Comparison of ENCODE assay signal across 10 mouse cellular contexts in genomic region chr7:27180837-27181695, GRCm38 (mm10). TPM values are rescaled to one million over a fixed set of nuclear protein-coding genes. Genes with fewer than 3 reads are reported as not detected.
DNase-seq lines count a peak whose midpoint lies in the region; ATAC-seq lines count a peak whose summit lies in the region.
"Had no signal": no experiment of that assay in that cellular context is flagged by ENCODE, and none has a peak within 500 bp of the region (broad histone marks: within the 10 kb centered on the region; RNA-seq: fewer than 3 reads in every experiment).

Gm21983 (minus strand) TSS chr7:27181086.
Mia (minus strand) TSS chr7:27181157.

- no peak for ATAC-seq in hindbrain, embryonic 12.5 days (ENCODE audit: low FRiP score)
- no peak for ATAC-seq in hindbrain, embryonic 11.5 days (ENCODE audit: low FRiP score)
- no peak for ATAC-seq in limb, embryonic 13.5 days (ENCODE audit: low FRiP score, low read depth)
- no peak for ATAC-seq in midbrain, embryonic 15.5 days (replicated peaks)
- ATAC-seq in erythroid progenitor cell, adult 5-6 weeks (replicated peaks; ENCODE audit: low FRiP score, poor library complexity, severe bottlenecking), result no peak

- WGBS in hindbrain, embryonic 12.5 days, result 67% methylated on average over 14 of the region's 14 CpGs
- 81% methylated on average over 14 of the region's 14 CpGs for WGBS in hindbrain, embryonic 11.5 days
- WGBS in limb, embryonic 13.5 days, result 63% methylated on average over 14 of the region's 14 CpGs
- WGBS in midbrain, embryonic 15.5 days, result 71% methylated on average over 14 of the region's 14 CpGs

- H3K4me2 ChIP-seq in hindbrain, embryonic 12.5 days (replicated peaks), result no peak within 1 kb of the TSS
- H3K4me2 ChIP-seq in hindbrain, embryonic 11.5 days (replicated peaks; ENCODE audit: low read depth, low read length), result no peak within 1 kb of the TSS
- peak within 1 kb of the TSS; percentile 64 for H3K4me2 ChIP-seq in limb, embryonic 13.5 days (replicated peaks)
- no peak within 1 kb of the TSS for H3K4me2 ChIP-seq in midbrain, embryonic 15.5 days

- H3K27ac ChIP-seq in hindbrain, embryonic 12.5 days, result peak within 1 kb of the TSS; percentile 68
- H3K27ac ChIP-seq in hindbrain, embryonic 11.5 days (ENCODE audit: low read depth, low read length), result no peak within 1 kb of the TSS
- peak within 1 kb of the TSS; percentile 56 for H3K27ac ChIP-seq in brown adipose tissue, adult 24 weeks (replicated peaks; ENCODE audit: low read depth, low read length)
- H3K27ac ChIP-seq in limb, embryonic 13.5 days, result peak within 1 kb of the TSS; percentile 94
- peak within 1 kb of the TSS; percentile 79; the same call in 1 of the 2 replicates for H3K27ac ChIP-seq in midbrain, embryonic 15.5 days

- H3K36me3 ChIP-seq in hindbrain, embryonic 12.5 days, result peaks cover 29% of the 10 kb centered on the region
- peaks cover 16% of the 10 kb centered on the region for H3K36me3 ChIP-seq in hindbrain, embryonic 11.5 days (ENCODE audit: control insufficient read depth, insufficient read depth, low read length)
- H3K36me3 ChIP-seq in limb, embryonic 13.5 days, result peaks cover 26% of the 10 kb centered on the region
- H3K36me3 ChIP-seq in midbrain, embryonic 15.5 days (replicated peaks), result peaks cover 18% of the 10 kb centered on the region

- H3K9me3 ChIP-seq in hindbrain, embryonic 12.5 days (replicated peaks), result no peaks in the 10 kb centered on the region
- no peaks in the 10 kb centered on the region for H3K9me3 ChIP-seq in hindbrain, embryonic 11.5 days (ENCODE audit: control insufficient read depth, low read length)
- H3K9me3 ChIP-seq in limb, embryonic 13.5 days, result no peaks in the 10 kb centered on the region
- no peaks in the 10 kb centered on the region for H3K9me3 ChIP-seq in midbrain, embryonic 15.5 days

- H3K9ac ChIP-seq in hindbrain, embryonic 12.5 days, result no peak within 1 kb of the TSS
- no peak within 1 kb of the TSS for H3K9ac ChIP-seq in hindbrain, embryonic 11.5 days (ENCODE audit: low read depth, low read length)
- peak within 1 kb of the TSS; percentile 66 for H3K9ac ChIP-seq in limb, embryonic 13.5 days
- H3K9ac ChIP-seq in midbrain, embryonic 15.5 days, result no peak within 1 kb of the TSS

- DNase-seq in hindbrain, embryonic 11.5 days (ENCODE audit: low spot score), result no peak
- DNase-seq in cerebellum, adult 11 months, result no peak

- H3K27me3 ChIP-seq in hindbrain, embryonic 12.5 days, result no peaks in the 10 kb centered on the region
- H3K27me3 ChIP-seq in hindbrain, embryonic 11.5 days (ENCODE audit: control insufficient read depth, insufficient read depth, low read length), result no peaks in the 10 kb centered on the region
- H3K27me3 ChIP-seq in limb, embryonic 13.5 days, result no peaks in the 10 kb centered on the region
- H3K27me3 ChIP-seq in midbrain, embryonic 15.5 days (replicated peaks), result no peaks in the 10 kb centered on the region

- H3K4me1 ChIP-seq in hindbrain, embryonic 12.5 days, result peaks cover 11% of the 10 kb centered on the region
- H3K4me1 ChIP-seq in hindbrain, embryonic 11.5 days (replicated peaks; ENCODE audit: control insufficient read depth, insufficient read depth, low read length), result peaks cover 4% of the 10 kb centered on the region; the same call in 1 of the 2 replicates
- H3K4me1 ChIP-seq in brown adipose tissue, adult 24 weeks (ENCODE audit: control insufficient read depth, insufficient read depth, insufficient read length, low read length), result peaks cover 6% of the 10 kb centered on the region; the same call in 1 of the 2 replicates
- peaks cover 23% of the 10 kb centered on the region for H3K4me1 ChIP-seq in limb, embryonic 13.5 days
- H3K4me1 ChIP-seq in midbrain, embryonic 15.5 days, result peaks cover 20% of the 10 kb centered on the region

- peak within 1 kb of the TSS; percentile 9; the same call in 1 of the 2 replicates for H3K4me3 ChIP-seq in hindbrain, embryonic 12.5 days
- H3K4me3 ChIP-seq in hindbrain, embryonic 11.5 days (ENCODE audit: low read depth, low read length), result no peak within 1 kb of the TSS
- H3K4me3 ChIP-seq in brown adipose tissue, adult 24 weeks (ENCODE audit: insufficient read depth, low read depth, low read length), result no peak within 1 kb of the TSS
- H3K4me3 ChIP-seq in limb, embryonic 13.5 days, result peak within 1 kb of the TSS; percentile 67
- no peak within 1 kb of the TSS for H3K4me3 ChIP-seq in midbrain, embryonic 15.5 days

RNA-seq across cellular contexts. Expression of gene Gm21983, which starts in this region (rescaled TPM):
- 0.85 and 1.9 TPM in 2 replicates for polyA plus RNA-seq in hindbrain, embryonic 12.5 days (2016; fragmentation: Nextera tagmentation; extraction: Ambion mirVana)
- polyA plus RNA-seq in hindbrain, embryonic 11.5 days (2014; fragmentation: Nextera tagmentation; extraction: Ambion mirVana), result 0.39 TPM in 1 of 2 replicates, not detected in the other
- not detected in 2 replicates for polyA plus RNA-seq in brown adipose tissue, adult 24 weeks (2012; ENCODE audit: insufficient read depth, insufficient read length, missing spikeins)
- polyA plus RNA-seq in limb, embryonic 13.5 days (2015; fragmentation: Nextera tagmentation; extraction: Ambion mirVana), result 2.6 and 4.5 TPM in 2 replicates
- polyA plus RNA-seq in midbrain, embryonic 15.5 days (2015; fragmentation: Nextera tagmentation; extraction: Ambion mirVana), result 0.40 and 0.62 TPM in 2 replicates
- total RNA-seq in erythroid progenitor cell, adult 5-6 weeks (2015; ENCODE audit: low replicate concordance), result not detected in 2 replicates
- total RNA-seq in erythroid progenitor cell, adult 5-6 weeks (2017; ENCODE audit: low replicate concordance), result not detected in 2 replicates
- total RNA-seq: left cerebral cortex, adult 18-20 months had no signal
- polyA plus RNA-seq: erythroblast, embryonic 14.5 days; heart, embryonic 16.5 days had no signal

RNA-seq across cellular contexts. Expression of gene Mia, which starts in this region (rescaled TPM):
- 20.0 and 25.6 TPM in 2 replicates for polyA plus RNA-seq in hindbrain, embryonic 12.5 days (2016; fragmentation: Nextera tagmentation; extraction: Ambion mirVana)
- 3.4 and 3.7 TPM in 2 replicates for polyA plus RNA-seq in hindbrain, embryonic 11.5 days (2014; fragmentation: Nextera tagmentation; extraction: Ambion mirVana)
- not detected in 2 replicates for polyA plus RNA-seq in brown adipose tissue, adult 24 weeks (2012; ENCODE audit: insufficient read depth, insufficient read length, missing spikeins)
- 126 and 145 TPM in 2 replicates for polyA plus RNA-seq in limb, embryonic 13.5 days (2015; fragmentation: Nextera tagmentation; extraction: Ambion mirVana)
- polyA plus RNA-seq in midbrain, embryonic 15.5 days (2015; fragmentation: Nextera tagmentation; extraction: Ambion mirVana), result 14.0 and 16.2 TPM in 2 replicates
- not detected in 2 replicates for total RNA-seq in erythroid progenitor cell, adult 5-6 weeks (2015; ENCODE audit: low replicate concordance)
- total RNA-seq in erythroid progenitor cell, adult 5-6 weeks (2017; ENCODE audit: low replicate concordance), result not detected in 2 replicates
- polyA plus RNA-seq: erythroblast, embryonic 14.5 days had no signal

Comparison
In these comparisons a context has a peak if more than half of its experiments do, and no peak if none do; other contexts are left out.
1. H3K4me3 ChIP-seq: peak in hindbrain, embryonic 12.5 days (single experiment) and limb, embryonic 13.5 days (single experiment); none in hindbrain, embryonic 11.5 days (single experiment), brown adipose tissue, adult 24 weeks (single experiment) and midbrain, embryonic 15.5 days (single experiment).